Mouse (Mus musculus): ENCODE data around the gene Morc1. TPM values are rescaled to one million over a fixed set of nuclear protein-coding genes. Genes with fewer than 3 reads are reported as not detected.

Gene Morc1
- polyA plus RNA-seq, 1 experiment from 2014 or later, result not detected

- no peak for ATAC-seq (ENCODE audit: low FRiP score, low read depth)
- no peak overlapping the region for H3K4me2 ChIP-seq (replicated peaks)
- no peaks in the 10 kb centered on the region for H3K9me3 ChIP-seq
- H3K27me3 ChIP-seq, result no peaks in the 10 kb centered on the region
- WGBS, result 89% methylated on average over 3 of the region's 3 CpGs
- no peak overlapping the region for H3K4me3 ChIP-seq
- H3K27ac ChIP-seq, result no peak overlapping the region
- H3K9ac ChIP-seq, result no peak overlapping the region
- no peaks in the 10 kb centered on the region for H3K4me1 ChIP-seq
- no peaks in the 10 kb centered on the region for H3K36me3 ChIP-seq
These were observed 177.2 kb downstream of the Morc1 start for GRCm38 (mm10) chr16:48608224-48608623.

GRCm38 (mm10) chr16:48610866-48611265, 179.8 kb downstream of the Morc1 start:
- Histone ChIP-seq H3K27me3 (no peaks in the 10 kb centered on the region), H3K27ac (no peak overlapping the region), H3K4me2 (replicated peaks) (no peak overlapping the region), H3K4me1 (no peaks in the 10 kb centered on the region), H3K36me3 (no peaks in the 10 kb centered on the region), H3K9me3 (no peaks in the 10 kb centered on the region), H3K9ac (no peak overlapping the region), H3K4me3 (no peak overlapping the region)
- ATAC-seq (ENCODE audit: low FRiP score, low read depth), result no peak
- 55% methylated on average over 1 of the region's 1 CpGs for WGBS

- Histone ChIP-seq H3K27me3 (no peaks in the 10 kb centered on the region), H3K9ac (no peak overlapping the region), H3K27ac (no peak overlapping the region), H3K4me3 (no peak overlapping the region), H3K4me1 (no peaks in the 10 kb centered on the region), H3K9me3 (no peaks in the 10 kb centered on the region), H3K36me3 (no peaks in the 10 kb centered on the region), H3K4me2 (replicated peaks) (no peak overlapping the region)
- no peak for ATAC-seq (ENCODE audit: low FRiP score, low read depth)
- 82% methylated on average over 2 of the region's 2 CpGs for WGBS
These were observed 180.4 kb downstream of the Morc1 start for GRCm38 (mm10) chr16:48611436-48611835.

GRCm38 (mm10) chr16:48613783-48614182, 182.7 kb downstream of the Morc1 start:
- Histone ChIP-seq H3K9me3 (no peaks in the 10 kb centered on the region), H3K27me3 (no peaks in the 10 kb centered on the region), H3K4me3 (no peak overlapping the region), H3K27ac (no peak overlapping the region), H3K9ac (no peak overlapping the region), H3K36me3 (no peaks in the 10 kb centered on the region), H3K4me1 (no peaks in the 10 kb centered on the region), H3K4me2 (replicated peaks) (no peak overlapping the region)
- no peak for ATAC-seq (ENCODE audit: low FRiP score, low read depth)
- 16% methylated on average over 1 of the region's 1 CpGs for WGBS

GRCm38 (mm10) chr16:48620510-48620909, 189.5 kb downstream of the Morc1 start:
- H3K4me2 ChIP-seq (replicated peaks), result no peak overlapping the region
- ATAC-seq (ENCODE audit: low FRiP score, low read depth), result peak; percentile 86

GRCm38 (mm10) chr16:48621019-48621418, 190.0 kb downstream of the Morc1 start:
- Histone ChIP-seq H3K36me3 (no peaks in the 10 kb centered on the region), H3K9ac (no peak overlapping the region), H3K9me3 (no peaks in the 10 kb centered on the region), H3K4me3 (no peak overlapping the region), H3K27me3 (no peaks in the 10 kb centered on the region; the same call in 1 of the 2 replicates), H3K4me2 (replicated peaks) (no peak overlapping the region), H3K27ac (no peak overlapping the region), H3K4me1 (peaks cover 6% of the 10 kb centered on the region)
- 35% methylated on average over 2 of the region's 2 CpGs for whole genome bisulfite sequencing
- ATAC-seq (ENCODE audit: low FRiP score, low read depth), result no peak

More at GRCm38 (mm10) chr16:48620510-48620909, 189.5 kb downstream of the Morc1 start:
- no peaks in the 10 kb centered on the region; the same call in 1 of the 2 replicates for H3K27me3 ChIP-seq
- H3K4me1 ChIP-seq, result peaks cover 6% of the 10 kb centered on the region
- 27% methylated on average over 8 of the region's 8 CpGs for WGBS
- no peak overlapping the region for H3K4me3 ChIP-seq
- H3K9me3 ChIP-seq, result no peaks in the 10 kb centered on the region
- H3K36me3 ChIP-seq, result no peaks in the 10 kb centered on the region
- H3K9ac ChIP-seq, result no peak overlapping the region
- no peak overlapping the region for H3K27ac ChIP-seq

- H3K27ac ChIP-seq, result no peak overlapping the region
- peaks cover 6% of the 10 kb centered on the region for H3K4me1 ChIP-seq
- no peaks in the 10 kb centered on the region for H3K36me3 ChIP-seq
- no peak overlapping the region for H3K4me3 ChIP-seq
- 78% methylated on average over 1 of the region's 1 CpGs for WGBS
- H3K9ac ChIP-seq, result no peak overlapping the region
- no peaks in the 10 kb centered on the region for H3K9me3 ChIP-seq
- no peak for ATAC-seq (ENCODE audit: low FRiP score, low read depth)
- H3K4me2 ChIP-seq (replicated peaks), result no peak overlapping the region
- H3K27me3 ChIP-seq, result no peaks in the 10 kb centered on the region; the same call in 1 of the 2 replicates
These were observed 192.4 kb downstream of the Morc1 start for GRCm38 (mm10) chr16:48623447-48623846.

- Histone ChIP-seq H3K27ac (no peak overlapping the region; the same call in 1 of the 2 replicates), H3K4me2 (replicated peaks) (no peak overlapping the region), H3K4me1 (no peaks in the 10 kb centered on the region), H3K9ac (no peak overlapping the region), H3K27me3 (no peaks in the 10 kb centered on the region; the same call in 1 of the 2 replicates), H3K4me3 (no peak overlapping the region), H3K36me3 (no peaks in the 10 kb centered on the region), H3K9me3 (no peaks in the 10 kb centered on the region)
- WGBS, result 68% methylated on average over 3 of the region's 3 CpGs
- peak; percentile 66; the same call in 1 of the 2 replicates for ATAC-seq (ENCODE audit: low FRiP score, low read depth)
These were observed 195.1 kb downstream of the Morc1 start for GRCm38 (mm10) chr16:48626186-48626585.

- H3K4me1 ChIP-seq, result no peaks in the 10 kb centered on the region
- no peak overlapping the region for H3K27ac ChIP-seq
- no peaks in the 10 kb centered on the region; the same call in 1 of the 2 replicates for H3K27me3 ChIP-seq
- no peak overlapping the region for H3K4me2 ChIP-seq (replicated peaks)
- H3K36me3 ChIP-seq, result no peaks in the 10 kb centered on the region
- H3K4me3 ChIP-seq, result no peak overlapping the region
- no peaks in the 10 kb centered on the region for H3K9me3 ChIP-seq
- no peak for ATAC-seq (ENCODE audit: low FRiP score, low read depth)
- no peak overlapping the region for H3K9ac ChIP-seq
- WGBS, result 94% methylated on average over 3 of the region's 3 CpGs
These were observed 196.3 kb downstream of the Morc1 start for GRCm38 (mm10) chr16:48627296-48627695.

GRCm38 (mm10) chr16:48629710-48630109, 198.7 kb downstream of the Morc1 start:
- ATAC-seq (ENCODE audit: low FRiP score, low read depth), result no peak
- H3K4me3 ChIP-seq, result no peak overlapping the region
- no peak overlapping the region for H3K27ac ChIP-seq
- H3K36me3 ChIP-seq, result no peaks in the 10 kb centered on the region
- no peak overlapping the region for H3K9ac ChIP-seq
- no peak overlapping the region for H3K4me2 ChIP-seq (replicated peaks)
- H3K27me3 ChIP-seq, result no peaks in the 10 kb centered on the region; the same call in 1 of the 2 replicates
- 75% methylated on average over 5 of the region's 5 CpGs for WGBS
- no peaks in the 10 kb centered on the region for H3K9me3 ChIP-seq
- no peaks in the 10 kb centered on the region for H3K4me1 ChIP-seq

- H3K4me2 ChIP-seq (replicated peaks), result no peak overlapping the region
- no peak overlapping the region for H3K4me3 ChIP-seq
- no peak overlapping the region for H3K9ac ChIP-seq
- no peaks in the 10 kb centered on the region for H3K4me1 ChIP-seq
- no peak overlapping the region for H3K27ac ChIP-seq
- ATAC-seq (ENCODE audit: low FRiP score, low read depth), result no peak
- WGBS, result 34% methylated on average over 8 of the region's 8 CpGs
- no peaks in the 10 kb centered on the region for H3K9me3 ChIP-seq
- no peaks in the 10 kb centered on the region for H3K27me3 ChIP-seq
- H3K36me3 ChIP-seq, result no peaks in the 10 kb centered on the region
These were observed 199.4 kb downstream of the Morc1 start for GRCm38 (mm10) chr16:48630466-48630865.

GRCm38 (mm10) chr16:48632351-48632750, 201.3 kb downstream of the Morc1 start:
- H3K4me2 ChIP-seq (replicated peaks), result no peak overlapping the region
- no peaks in the 10 kb centered on the region for H3K36me3 ChIP-seq
- 90% methylated on average over 6 of the region's 6 CpGs for WGBS
- H3K27me3 ChIP-seq, result no peaks in the 10 kb centered on the region
- H3K4me3 ChIP-seq, result no peak overlapping the region
- H3K9ac ChIP-seq, result no peak overlapping the region
- no peak overlapping the region for H3K27ac ChIP-seq
- ATAC-seq (ENCODE audit: low FRiP score, low read depth), result no peak
- no peaks in the 10 kb centered on the region for H3K9me3 ChIP-seq
- no peaks in the 10 kb centered on the region for H3K4me1 ChIP-seq

GRCm38 (mm10) chr16:48646246-48646645, 215.2 kb downstream of the Morc1 start:
- Histone ChIP-seq H3K4me3 (no peak overlapping the region), H3K4me1 (no peaks in the 10 kb centered on the region), H3K9me3 (no peaks in the 10 kb centered on the region), H3K36me3 (no peaks in the 10 kb centered on the region), H3K27me3 (no peaks in the 10 kb centered on the region), H3K4me2 (replicated peaks) (no peak overlapping the region), H3K9ac (no peak overlapping the region), H3K27ac (no peak overlapping the region)
- no peak for ATAC-seq (ENCODE audit: low FRiP score, low read depth)
- WGBS, result 82% methylated on average over 2 of the region's 2 CpGs

Data from limb, embryonic 13.5 days (tissue).